Mouse (Mus musculus): ENCODE measurements around the gene Crip1.
"Not testable (repeated sequence)": the region's sequence is repeated elsewhere in the genome, so short reads cannot be mapped to it uniquely, and the experiment has no call there.

Gene Crip1

GRCm38 (mm10) chr12:113184945-113185344, 38.8 kb downstream of the Crip1 start:
- DNase-seq (ENCODE audit: low read depth, low spot score) = no peak

- no peak for DNase-seq (ENCODE audit: low read depth, low spot score)
These were observed 39.6 kb downstream of the Crip1 start, which contains the start of gene Tmem121 for GRCm38 (mm10) chr12:113185442-113186291. Tmem121 (plus strand) TSS chr12:113185930.

- no peak for DNase-seq (ENCODE audit: low read depth, low spot score)
These were observed 40.4 kb downstream of the Crip1 start for GRCm38 (mm10) chr12:113186326-113187010.

- no peak for DNase-seq (ENCODE audit: low read depth, low spot score)
These were observed 40.9 kb downstream of the Crip1 start for GRCm38 (mm10) chr12:113187011-113187375.

GRCm38 (mm10) chr12:113187584-113188295, 41.6 kb downstream of the Crip1 start:
- DNase-seq (ENCODE audit: low read depth, low spot score) = peak; percentile 70

- no peak for DNase-seq (ENCODE audit: low read depth, low spot score)
These were observed 42.4 kb downstream of the Crip1 start for GRCm38 (mm10) chr12:113188349-113189055.

GRCm38 (mm10) chr12:113193423-113193822, 47.3 kb downstream of the Crip1 start:
- no peak for DNase-seq (ENCODE audit: low read depth, low spot score)

- not testable (repeated sequence) for DNase-seq (ENCODE audit: low read depth, low spot score)
These were observed 53.0 kb downstream of the Crip1 start for GRCm38 (mm10) chr12:113199132-113199531.

- no peak for DNase-seq (ENCODE audit: low read depth, low spot score)
These were observed 55.2 kb downstream of the Crip1 start for GRCm38 (mm10) chr12:113201301-113201700.

GRCm38 (mm10) chr12:113202008-113202407, 55.9 kb downstream of the Crip1 start:
- DNase-seq (ENCODE audit: low read depth, low spot score) = no peak

Measured in telencephalon, adult 2 months (tissue).